Mouse (Mus musculus) monocyte, adult 5-6 weeks (primary cell): ENCODE measurements at regions not wholly inside any gene's neighbourhood (a gene's known extent, or its start where the extent isn't known, plus 50 kb on each side); places are given as distances from the start of the nearest gene placed in this dataset.

ENCODE experiments used
- ATAC-seq: fragments of 153-309, 156-312 bp; replicated peaks from 2 replicates; pipeline ENCODE4 v1.8.0; 2017; ENCODE audit warnings: mild to moderate bottlenecking; ENCODE audit not compliant: low TSS enrichment, insufficient number of reproducible peaks, severe bottlenecking, poor library complexity, low FRiP score

GRCm38 (mm10) chr5:133389896-133390295, 709.6 kb upstream of the Castor2 start:
- no peak for ATAC-seq

GRCm38 (mm10) chr5:133389023-133389840, 710.3 kb upstream of the Castor2 start:
- ATAC-seq: no peak

GRCm38 (mm10) chr5:133385374-133386349, 713.8 kb upstream of the Castor2 start:
- ATAC-seq: no peak

- ATAC-seq: no peak
Measured at GRCm38 (mm10) chr5:133365771-133366170, 733.7 kb upstream of the Castor2 start.

- ATAC-seq: no peak
Measured at GRCm38 (mm10) chr5:133347516-133347915, 752.0 kb upstream of the Castor2 start.

GRCm38 (mm10) chr5:133341973-133342372, 757.5 kb upstream of the Castor2 start:
- ATAC-seq: no peak

- ATAC-seq: no peak
Measured at GRCm38 (mm10) chr5:133320626-133321025, 777.5 kb upstream of the Auts2 start.

GRCm38 (mm10) chr5:133320206-133320605, 777.1 kb upstream of the Auts2 start:
- ATAC-seq: no peak

- no peak for ATAC-seq
Measured at GRCm38 (mm10) chr5:133314031-133314430, 770.9 kb upstream of the Auts2 start.

- ATAC-seq: no peak
Measured at GRCm38 (mm10) chr5:133310979-133311890, 768.1 kb upstream of the Auts2 start.

GRCm38 (mm10) chr5:133267887-133268286, 724.7 kb upstream of the Auts2 start:
- ATAC-seq: no peak

- no peak for ATAC-seq
Measured at GRCm38 (mm10) chr5:133267356-133267755, 724.2 kb upstream of the Auts2 start.

- no peak for ATAC-seq
Measured at GRCm38 (mm10) chr5:133264976-133265375, 721.8 kb upstream of the Auts2 start.

GRCm38 (mm10) chr5:133218801-133219200, 675.7 kb upstream of the Auts2 start:
- no peak for ATAC-seq

- ATAC-seq: no peak
Measured at GRCm38 (mm10) chr5:133198546-133198945, 655.4 kb upstream of the Auts2 start.

GRCm38 (mm10) chr5:133189798-133190571, 646.8 kb upstream of the Auts2 start:
- no peak for ATAC-seq

GRCm38 (mm10) chr5:133175636-133176035, 632.5 kb upstream of the Auts2 start:
- no peak for ATAC-seq

- ATAC-seq: no peak
Measured at GRCm38 (mm10) chr5:133173155-133173723, 630.1 kb upstream of the Auts2 start.
